Mouse (Mus musculus) erythroblast, embryonic 14.5 days (primary cell): ENCODE measurements around the gene Defb23.

Experiments used
- GATA1 ChIP-seq: IDR thresholded peaks from 2 replicates; pipeline ENCODE4 v1.6.1; 2012; ENCODE audit warnings: low read length, inconsistent platforms, mixed read lengths
- TAL1 ChIP-seq: IDR thresholded peaks from 3 replicates; pipeline ENCODE4 v1.6.1; 2012; ENCODE audit warnings: low read length, inconsistent platforms, mixed read lengths

DNA sequence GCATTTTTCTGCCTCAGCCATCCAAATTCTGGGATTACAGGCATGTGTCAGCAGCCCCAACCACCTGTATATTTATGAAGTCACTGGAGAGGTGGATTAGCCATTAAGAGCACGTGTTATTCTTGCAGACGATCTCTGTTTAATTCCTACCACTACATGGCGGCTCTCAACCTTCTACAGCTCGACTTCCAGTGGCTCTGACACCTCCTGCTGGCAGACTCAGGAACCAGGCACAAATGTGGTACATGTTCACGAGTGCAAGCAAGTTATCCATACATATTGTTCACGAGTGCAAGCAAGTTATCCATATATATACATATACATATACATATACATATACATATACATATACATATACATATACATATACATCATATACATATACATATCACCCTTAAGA, 28.7 kb upstream of the Defb23 start:
- TF ChIP-seq TAL1 (no peak), GATA1 (no peak)
